Mouse (Mus musculus) hindbrain, embryonic 13.5 days (tissue): ENCODE measurements around the gene Ifitm10. TPM values are rescaled to one million over a fixed set of nuclear protein-coding genes. Genes with fewer than 3 reads are reported as not detected.
A peak's percentile ranks its signal among the peaks of the same experiment; 100 is the strongest.

Experiments
- ATAC-seq: fragments of 200-750 bp; cut with Nextera tagmentation; 2 replicates; pipeline ENCODE4 v1.8.0; 2017; ENCODE audit warnings: moderate TSS enrichment; ENCODE audit not compliant: low FRiP score
- H3K27ac ChIP-seq: fragments of 300-500 bp; sonication (generic); 2 replicates; pipeline ENCODE4 v1.5.1; 2015; ENCODE audit warnings: inconsistent platforms, mild to moderate bottlenecking, moderate library complexity
- H3K27me3 ChIP-seq: fragments of 300-500 bp; sonication (generic); 2 replicates; pipeline ENCODE4 v1.6.1; 2015; ENCODE audit warnings: mild to moderate bottlenecking, inconsistent platforms
- H3K36me3 ChIP-seq: fragments of 300-500 bp; sonication (generic); 2 replicates; pipeline ENCODE4 v1.6.1; 2015; ENCODE audit warnings: mild to moderate bottlenecking, inconsistent platforms
- H3K4me1 ChIP-seq: fragments of 300-500 bp; sonication (generic); replicated peaks from 2 replicates; pipeline ENCODE4 v1.6.1; 2015; ENCODE audit warnings: inconsistent platforms
- H3K4me2 ChIP-seq: fragments of 300-500 bp; sonication (generic); 2 replicates; pipeline ENCODE4 v1.6.1; 2015; ENCODE audit warnings: inconsistent platforms, mild to moderate bottlenecking, moderate library complexity
- H3K4me3 ChIP-seq: fragments of 300-500 bp; sonication (generic); 2 replicates; pipeline ENCODE4 v1.5.1; 2015; ENCODE audit warnings: mild to moderate bottlenecking, inconsistent platforms
- H3K9ac ChIP-seq: fragments of 300-500 bp; sonication (generic); 2 replicates; pipeline ENCODE4 v1.6.1; 2015; ENCODE audit warnings: mild to moderate bottlenecking, inconsistent platforms
- H3K9me3 ChIP-seq: fragments of 300-500 bp; sonication (generic); 2 replicates; pipeline ENCODE4 v1.6.1; 2016; ENCODE audit warnings: inconsistent platforms
- WGBS: fragments of 180-500 bp; shearing (Covaris S2); methylation state at CpG from one replicate; pipeline ENCODE4 v1.1.7; 2015; 5-methylcytosine and 5-hydroxymethylcytosine counted together
- polyA plus RNA-seq: library from polyadenylated mRNA; unstranded; fragments of >200 nt; fragmentation: Nextera tagmentation; extraction: Ambion mirVana; gene quantifications from 2 replicates; pipeline ENCODE4 v1.2.1, GENCODE M21; 2015

The Ifitm10 gene
- polyA plus RNA-seq, 1 experiment from 2014 or later: 2.3 TPM

DNA sequence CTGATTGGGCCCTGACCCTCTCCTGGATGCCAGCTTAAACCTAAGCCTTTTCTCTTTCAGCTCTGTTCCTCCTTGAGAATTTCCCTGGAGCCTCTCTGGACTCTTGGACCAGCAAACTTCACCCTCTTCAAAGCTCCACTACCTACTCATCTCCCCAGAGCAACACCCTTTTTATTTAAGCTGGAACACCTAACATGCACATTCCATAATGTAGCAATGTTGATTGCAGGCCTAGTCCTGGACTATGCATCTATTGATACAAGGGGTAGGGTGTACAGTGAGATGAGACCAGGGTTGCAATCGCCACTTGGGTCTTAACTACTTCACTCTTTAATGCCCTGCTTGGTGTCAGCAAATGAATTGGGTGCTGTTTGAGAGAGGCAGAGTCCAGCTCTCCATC is 14.6 kb upstream of the Ifitm10 start:
- Histone ChIP-seq H3K9ac (peak overlapping the region; percentile 86), H3K27ac (peak overlapping the region; percentile 82)
- peak; percentile 24; the same call in 1 of the 2 replicates for ATAC-seq

DNA sequence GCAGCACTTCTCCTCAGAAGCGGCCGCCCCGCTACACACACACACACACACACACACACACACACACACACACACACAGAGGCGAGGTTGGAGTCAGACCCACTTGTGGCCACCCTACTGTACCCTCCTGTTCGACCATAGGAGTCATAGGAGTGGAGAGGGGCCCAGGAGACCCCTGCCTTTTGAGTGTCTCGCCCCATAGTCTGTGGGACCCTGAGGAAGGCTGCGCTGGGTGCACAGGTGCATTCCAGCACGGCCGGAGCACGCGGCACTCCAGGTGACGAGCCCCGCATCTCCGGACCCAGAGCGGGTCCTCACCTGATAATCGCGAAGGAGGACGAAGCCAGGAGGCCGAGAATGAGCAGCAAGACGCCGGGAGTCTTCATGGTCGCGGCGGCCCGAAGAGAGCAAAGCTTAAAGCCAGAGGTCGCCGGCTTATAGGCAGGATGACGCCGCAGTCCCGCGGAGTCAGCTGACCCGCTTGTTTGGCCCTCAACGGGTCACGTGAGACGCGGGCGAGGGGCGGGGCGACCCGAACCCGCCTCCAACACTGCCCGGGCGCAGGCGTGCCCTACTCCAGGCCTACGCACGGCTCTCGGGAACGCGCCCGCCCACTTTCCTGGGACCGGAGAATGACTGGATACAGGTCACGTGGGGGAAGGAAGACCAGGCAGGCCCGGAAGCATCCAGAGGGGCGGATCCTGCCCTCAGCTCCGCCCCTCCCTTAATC is 14.0 kb upstream of the Ifitm10 start, which contains the start of gene Ctsd:
TSS of gene Ctsd (minus strand) at position 620 of the 730 bp plus-strand sequence.
- WGBS: under 1% methylated on average over 55 of the region's 55 CpGs
- peak; percentile 96 for ATAC-seq
- H3K27me3 ChIP-seq: peaks cover 6% of the 10 kb centered on the region; the same call in 1 of the 2 replicates

More for the DNA sequence above, 14.6 kb upstream of the Ifitm10 start:
- 92% methylated on average over 1 of the region's 1 CpGs for WGBS
- Histone ChIP-seq H3K36me3 (peaks cover 27% of the 10 kb centered on the region), H3K4me1 (peaks cover 24% of the 10 kb centered on the region), H3K9me3 (no peaks in the 10 kb centered on the region), H3K4me3 (peak overlapping the region; percentile 65), H3K4me2 (peak overlapping the region; percentile 94), H3K27me3 (peaks cover 6% of the 10 kb centered on the region; the same call in 1 of the 2 replicates)

DNA sequence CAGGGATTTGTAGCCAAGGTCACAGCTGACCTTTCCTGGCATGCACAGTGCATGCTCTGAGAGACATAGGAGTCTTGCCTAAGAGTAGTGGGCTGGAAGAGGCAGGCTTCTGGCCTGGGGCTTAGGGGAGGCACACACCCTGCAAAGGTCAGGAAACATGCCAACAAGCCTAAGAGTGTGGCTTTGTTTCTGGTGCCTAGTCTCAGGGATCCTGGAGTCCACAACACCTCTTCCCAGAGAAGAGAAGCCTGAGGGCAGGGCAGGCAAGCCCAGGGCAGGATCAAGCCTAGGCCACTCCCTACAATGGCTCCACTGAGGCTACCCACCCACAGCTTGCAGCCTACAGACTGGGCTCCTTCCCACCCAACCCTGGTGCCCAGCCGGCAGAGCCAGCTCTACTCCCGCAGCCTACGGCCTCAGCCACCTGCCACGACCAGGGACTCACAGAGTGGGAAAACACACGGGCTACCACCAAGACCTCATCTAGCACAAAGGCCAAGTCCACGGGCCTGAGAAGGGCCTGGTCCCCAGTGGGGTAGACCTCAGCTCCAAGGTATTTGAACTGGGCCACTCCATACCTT is 13.2 kb upstream of the Ifitm10 start:
- Histone ChIP-seq H3K4me2 (peak overlapping the region; percentile 94), H3K9me3 (no peaks in the 10 kb centered on the region), H3K4me1 (peaks cover 24% of the 10 kb centered on the region), H3K27ac (peak overlapping the region; percentile 82), H3K4me3 (peak overlapping the region; percentile 65), H3K36me3 (peaks cover 42% of the 10 kb centered on the region), H3K9ac (peak overlapping the region; percentile 86), H3K27me3 (peaks cover 6% of the 10 kb centered on the region; the same call in 1 of the 2 replicates)
- peak; percentile 9; the same call in 1 of the 2 replicates for ATAC-seq
- 59% methylated on average over 6 of the region's 6 CpGs for WGBS

More for the DNA sequence above, 14.0 kb upstream of the Ifitm10 start, which contains the start of gene Ctsd:
- Histone ChIP-seq H3K4me2 (peak within 1 kb of the TSS; percentile 94), H3K4me3 (peak within 1 kb of the TSS; percentile 65), H3K9me3 (no peaks in the 10 kb centered on the region), H3K27ac (peak within 1 kb of the TSS; percentile 82), H3K4me1 (peaks cover 24% of the 10 kb centered on the region), H3K9ac (peak within 1 kb of the TSS; percentile 86), H3K36me3 (peaks cover 34% of the 10 kb centered on the region)

DNA sequence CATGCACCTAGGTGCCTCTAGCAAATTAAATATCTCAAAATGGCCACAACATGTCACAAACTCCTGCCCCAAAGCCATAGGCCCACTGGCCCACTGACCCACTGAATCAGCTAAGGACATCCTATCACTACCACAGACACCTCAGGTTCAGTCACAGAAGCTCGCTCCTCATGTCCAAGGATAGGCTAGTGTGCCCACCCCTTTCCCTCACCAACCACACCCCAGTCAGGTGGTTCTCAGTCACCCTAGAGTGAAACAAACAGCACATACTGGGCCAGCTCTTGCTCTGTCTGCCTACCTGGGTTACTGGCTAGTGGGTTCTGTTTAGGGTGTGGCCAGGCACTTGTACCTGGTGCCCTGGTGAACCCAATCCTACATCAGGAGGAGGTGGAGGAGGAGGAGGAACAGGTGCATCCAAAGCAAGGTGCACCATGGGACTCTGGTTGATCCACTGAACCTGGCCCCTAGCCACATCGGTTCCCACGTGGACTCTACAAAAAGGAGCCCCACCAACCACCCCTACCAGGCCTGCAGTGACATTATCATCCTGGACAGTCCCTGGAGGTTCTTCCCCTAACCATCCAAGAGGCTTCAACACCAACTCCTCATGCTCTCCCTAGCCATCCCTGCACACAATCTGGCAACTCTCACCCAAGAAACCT is 12.3 kb upstream of the Ifitm10 start:
- 98% methylated on average over 3 of the region's 3 CpGs for WGBS
- Histone ChIP-seq H3K36me3 (peaks cover 51% of the 10 kb centered on the region), H3K4me2 (peak overlapping the region; percentile 94), H3K27ac (no peak overlapping the region), H3K27me3 (peaks cover 6% of the 10 kb centered on the region; the same call in 1 of the 2 replicates), H3K4me3 (peak overlapping the region; percentile 65), H3K9ac (peak overlapping the region; percentile 86), H3K9me3 (no peaks in the 10 kb centered on the region), H3K4me1 (peaks cover 24% of the 10 kb centered on the region)
- no peak for ATAC-seq

DNA sequence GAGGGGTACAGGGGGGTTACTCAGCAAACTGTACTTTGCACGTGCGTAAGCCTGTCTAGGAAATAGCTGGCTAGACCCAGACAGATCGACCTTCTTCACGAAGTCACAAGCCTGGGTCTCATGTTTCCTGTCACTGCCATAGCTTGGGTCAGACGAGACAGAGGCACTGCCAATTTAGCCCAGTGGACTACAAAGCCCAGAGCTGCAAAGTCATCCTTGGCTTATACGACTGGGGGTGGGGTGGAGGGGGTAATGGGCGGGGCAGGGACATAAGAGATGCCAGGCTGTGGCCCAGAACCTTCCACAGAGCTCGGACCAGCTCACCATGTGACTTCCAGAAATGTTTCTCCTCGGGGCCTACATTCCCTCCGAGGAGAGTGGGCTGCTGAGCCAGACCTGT is 10.8 kb upstream of the Ifitm10 start:
- no peak overlapping the region for H3K4me2 ChIP-seq
- no peaks in the 10 kb centered on the region for H3K27me3 ChIP-seq
- 93% methylated on average over 10 of the region's 10 CpGs for WGBS
- ATAC-seq: no peak
- H3K4me3 ChIP-seq: no peak overlapping the region
- no peak overlapping the region for H3K27ac ChIP-seq
- H3K9me3 ChIP-seq: no peaks in the 10 kb centered on the region
- H3K9ac ChIP-seq: peak overlapping the region; percentile 46; the same call in 1 of the 2 replicates
- peaks cover 66% of the 10 kb centered on the region for H3K36me3 ChIP-seq
- H3K4me1 ChIP-seq: peaks cover 24% of the 10 kb centered on the region

DNA sequence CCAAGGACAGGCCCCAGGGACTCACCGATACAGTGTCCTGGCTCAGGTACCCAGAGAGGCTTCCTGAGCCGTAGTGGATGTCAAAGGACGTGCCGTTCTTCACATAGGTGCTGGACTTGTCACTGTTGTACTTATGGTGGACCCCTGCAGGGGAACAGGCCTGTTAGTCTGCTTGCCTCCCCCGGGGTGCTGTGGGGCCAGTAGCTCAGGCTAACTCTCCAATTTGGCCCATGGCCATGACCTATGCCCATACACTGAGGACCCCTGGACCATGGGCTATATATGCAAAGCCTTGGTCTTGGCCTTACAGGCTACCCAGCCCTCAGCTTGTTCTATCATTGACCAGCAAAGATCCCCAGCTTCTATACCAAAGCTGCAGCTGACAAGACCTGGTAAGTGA is 9.0 kb upstream of the Ifitm10 start, which contains the start of gene Gm49369:
TSS of gene Gm49369 (minus strand) at position 101 of the 400 bp plus-strand sequence.
- ATAC-seq: no peak
- Histone ChIP-seq H3K27ac (no peak within 1 kb of the TSS), H3K4me2 (no peak within 1 kb of the TSS), H3K9me3 (no peaks in the 10 kb centered on the region), H3K27me3 (no peaks in the 10 kb centered on the region), H3K9ac (no peak within 1 kb of the TSS), H3K4me1 (peaks cover 24% of the 10 kb centered on the region), H3K4me3 (no peak within 1 kb of the TSS), H3K36me3 (peaks cover 84% of the 10 kb centered on the region)
- WGBS: 93% methylated on average over 5 of the region's 5 CpGs

DNA sequence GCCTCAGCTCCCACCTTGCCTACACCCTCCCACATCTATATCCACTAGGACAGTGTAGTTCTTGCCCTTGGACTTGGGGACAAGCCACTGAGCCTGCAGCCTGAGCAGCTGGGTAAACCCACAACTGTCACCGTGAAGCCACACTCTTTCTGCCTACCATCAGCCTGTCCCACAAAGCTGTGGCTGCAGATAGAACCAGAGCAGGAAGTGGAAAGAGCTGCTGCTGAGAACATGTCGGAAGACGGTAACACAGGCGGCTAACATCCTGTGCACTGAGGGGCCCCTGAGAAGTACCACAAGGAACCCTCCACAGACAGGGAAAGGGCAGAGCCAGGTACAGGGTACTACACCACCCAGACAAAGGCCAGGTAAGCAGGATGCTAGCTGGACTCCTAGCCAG is 7.6 kb upstream of the Ifitm10 start:
- H3K27ac ChIP-seq: no peak overlapping the region
- no peaks in the 10 kb centered on the region for H3K27me3 ChIP-seq
- no peak for ATAC-seq
- no peak overlapping the region for H3K4me3 ChIP-seq
- H3K9me3 ChIP-seq: no peaks in the 10 kb centered on the region
- H3K9ac ChIP-seq: no peak overlapping the region
- WGBS: 84% methylated on average over 4 of the region's 4 CpGs
- no peak overlapping the region for H3K4me2 ChIP-seq
- peaks cover 98% of the 10 kb centered on the region for H3K36me3 ChIP-seq
- peaks cover 13% of the 10 kb centered on the region for H3K4me1 ChIP-seq

DNA sequence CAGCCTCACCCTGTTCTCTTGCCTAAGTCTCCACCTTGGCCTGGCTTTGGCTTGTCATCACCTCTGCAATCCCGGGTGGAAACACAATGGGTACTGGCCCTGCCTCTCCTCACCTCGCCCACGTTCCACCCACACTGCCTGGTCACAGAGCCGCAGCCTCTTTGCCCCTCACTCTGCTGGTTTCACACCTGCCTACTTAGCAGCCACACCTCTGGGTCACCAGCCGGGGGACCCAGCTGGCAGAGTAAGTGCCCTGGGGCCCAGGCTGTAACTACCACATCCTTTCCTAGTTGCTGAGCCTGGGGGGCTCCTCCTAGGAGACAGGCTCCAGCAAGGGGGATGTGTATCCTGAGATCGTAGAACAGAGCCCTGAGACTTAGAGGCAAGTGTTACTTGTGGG is 5.6 kb upstream of the Ifitm10 start:
- H3K36me3 ChIP-seq: peaks cover 99% of the 10 kb centered on the region
- H3K27ac ChIP-seq: no peak overlapping the region
- no peak overlapping the region for H3K4me3 ChIP-seq
- peaks cover 3% of the 10 kb centered on the region for H3K27me3 ChIP-seq
- no peaks in the 10 kb centered on the region for H3K9me3 ChIP-seq
- no peaks in the 10 kb centered on the region for H3K4me1 ChIP-seq
- no peak for ATAC-seq
- H3K4me2 ChIP-seq: no peak overlapping the region
- H3K9ac ChIP-seq: no peak overlapping the region
- WGBS: 91% methylated on average over 6 of the region's 6 CpGs

DNA sequence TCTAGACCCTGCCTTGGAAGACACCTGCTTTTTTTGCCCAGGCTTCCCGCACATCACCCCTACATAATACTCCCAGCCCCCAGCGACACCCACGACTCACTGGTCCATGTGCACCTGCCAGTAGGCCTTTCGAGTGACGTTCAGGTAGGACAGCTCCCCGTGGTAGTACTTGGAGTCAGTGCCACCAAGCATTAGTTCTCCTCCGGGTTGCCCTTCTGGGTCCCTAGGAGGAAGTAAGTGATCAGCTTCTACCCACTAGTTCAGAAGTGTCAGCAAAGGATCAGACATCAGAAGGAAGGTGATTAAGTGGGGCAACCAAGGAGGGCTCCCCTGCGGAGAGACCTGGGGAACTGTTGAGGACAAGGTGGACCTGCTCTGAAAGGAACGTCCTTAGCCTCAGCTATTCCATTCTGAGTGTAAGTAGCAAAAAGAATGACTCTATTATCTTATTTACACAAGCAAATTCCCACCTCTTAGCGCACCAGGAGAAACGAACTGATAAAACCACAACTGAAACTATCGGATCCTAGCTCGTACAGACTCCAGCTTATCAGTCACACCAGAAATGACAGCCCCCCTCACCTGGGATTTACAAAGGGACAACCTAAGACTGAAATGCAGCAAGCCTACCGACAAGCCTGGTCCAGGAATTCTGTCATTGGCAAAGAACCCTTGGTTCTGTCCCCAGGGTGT is 3.8 kb upstream of the Ifitm10 start:
- H3K4me1 ChIP-seq: peaks cover 3% of the 10 kb centered on the region
- no peak for ATAC-seq
- no peaks in the 10 kb centered on the region for H3K9me3 ChIP-seq
- H3K27ac ChIP-seq: no peak overlapping the region
- WGBS: 94% methylated on average over 14 of the region's 14 CpGs
- H3K4me3 ChIP-seq: no peak overlapping the region
- H3K9ac ChIP-seq: no peak overlapping the region
- H3K4me2 ChIP-seq: no peak overlapping the region
- H3K27me3 ChIP-seq: peaks cover 21% of the 10 kb centered on the region
- peaks cover 82% of the 10 kb centered on the region for H3K36me3 ChIP-seq

DNA sequence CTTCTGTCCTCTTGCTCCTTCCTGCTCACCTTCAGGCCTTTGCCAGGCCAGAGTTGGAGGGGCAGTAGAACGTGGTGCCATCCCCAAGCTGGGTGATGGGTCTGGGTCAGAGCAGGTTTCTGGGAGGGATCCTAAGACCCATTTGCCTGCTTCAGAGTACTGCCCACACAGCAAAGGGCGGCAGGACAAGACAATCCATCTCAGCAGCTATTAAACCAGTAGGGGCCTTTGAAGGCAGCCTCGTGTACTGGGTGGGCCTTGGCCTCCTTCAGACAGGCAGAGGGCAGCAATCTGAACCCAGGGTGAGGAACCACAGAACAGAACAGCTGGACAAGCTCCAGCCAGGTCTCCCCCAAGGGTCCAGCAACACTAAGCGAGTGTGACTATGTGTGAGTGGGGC is 2.5 kb upstream of the Ifitm10 start:
- H3K4me3 ChIP-seq: no peak overlapping the region
- H3K27ac ChIP-seq: no peak overlapping the region
- WGBS: 90% methylated on average over 4 of the region's 4 CpGs
- H3K4me2 ChIP-seq: no peak overlapping the region
- no peak for ATAC-seq
- peaks cover 69% of the 10 kb centered on the region for H3K36me3 ChIP-seq
- H3K9me3 ChIP-seq: no peaks in the 10 kb centered on the region
- peaks cover 15% of the 10 kb centered on the region for H3K4me1 ChIP-seq
- no peak overlapping the region for H3K9ac ChIP-seq
- H3K27me3 ChIP-seq: peaks cover 34% of the 10 kb centered on the region

DNA sequence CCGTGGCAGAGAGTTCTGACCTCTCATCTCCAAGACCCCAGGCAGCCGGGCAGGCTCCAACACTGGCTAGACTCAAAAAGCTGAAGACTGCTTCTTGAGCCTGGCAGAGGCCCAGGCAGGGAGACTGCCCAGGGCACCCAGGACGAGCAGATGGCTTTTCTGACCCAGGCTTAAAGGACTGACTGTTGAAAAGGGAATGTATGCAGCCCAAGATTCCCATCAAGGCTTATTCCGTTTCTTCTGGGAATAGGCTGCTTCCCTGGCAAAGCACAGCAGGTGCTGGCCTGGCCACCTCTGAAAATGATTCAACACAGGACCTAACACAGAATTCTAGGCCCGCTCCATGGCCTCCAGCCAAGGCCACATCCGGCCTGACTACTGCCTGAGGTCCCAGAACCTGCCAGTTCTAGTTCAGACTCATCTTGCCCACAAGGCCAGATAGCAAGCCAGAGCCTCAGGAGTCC is 1.7 kb upstream of the Ifitm10 start:
- no peak for ATAC-seq
- Histone ChIP-seq H3K36me3 (peaks cover 61% of the 10 kb centered on the region), H3K9me3 (no peaks in the 10 kb centered on the region), H3K4me2 (no peak overlapping the region), H3K27ac (no peak overlapping the region), H3K4me3 (no peak overlapping the region), H3K4me1 (peaks cover 18% of the 10 kb centered on the region), H3K27me3 (peaks cover 42% of the 10 kb centered on the region), H3K9ac (no peak overlapping the region)
- WGBS: 87% methylated on average over 6 of the region's 6 CpGs
